Mouse (Mus musculus): ENCODE results near the gene Cep162. TPM values are rescaled to one million over a fixed set of nuclear protein-coding genes. Genes with fewer than 3 reads are reported as not detected.

Gene Cep162
- total and polyA plus RNA-seq, 2 experiments, result 0.29 to 1.9 TPM

GRCm38 (mm10) chr9:87144106-87144505 is 111.2 kb downstream of the Cep162 start, which contains the start of gene Mrap2:
TSS of gene Mrap2 (plus strand) at chr9:87144306.
- DNase-seq (ENCODE audit: extremely low read depth, low read depth, low spot score), result no peak
- no peak within 1 kb of the TSS for H3K4me3 ChIP-seq (ENCODE audit: insufficient read depth, low read depth, low read length)
- H3K36me3 ChIP-seq (ENCODE audit: control insufficient read depth, insufficient read depth, low read length), result no peaks in the 10 kb centered on the region
- H3K79me2 ChIP-seq (ENCODE audit: control insufficient read depth, insufficient read depth, low read length), result no peaks in the 10 kb centered on the region
- no peak within 1 kb of the TSS for H3K27ac ChIP-seq (replicated peaks; ENCODE audit: insufficient read depth, low read depth, low read length)
- peaks cover 11% of the 10 kb centered on the region; the same call in 1 of the 2 replicates for H3K27me3 ChIP-seq (ENCODE audit: control insufficient read depth, insufficient read depth, low read length)
- WGBS, result 2% methylated on average over 29 of the region's 29 CpGs
- TF ChIP-seq CTCF (IDR thresholded peaks at IDR 0.05; ENCODE audit: low read depth, low read length) (no peak), POLR2A (IDR thresholded peaks at IDR 0.05; ENCODE audit: extremely low read depth, insufficient read depth, low read length) (no peak)
- H3K9ac ChIP-seq (ENCODE audit: low read depth, low read length), result no peak within 1 kb of the TSS
- no peaks in the 10 kb centered on the region for H3K4me1 ChIP-seq (ENCODE audit: control insufficient read depth, insufficient read depth, low read length)

DNA sequence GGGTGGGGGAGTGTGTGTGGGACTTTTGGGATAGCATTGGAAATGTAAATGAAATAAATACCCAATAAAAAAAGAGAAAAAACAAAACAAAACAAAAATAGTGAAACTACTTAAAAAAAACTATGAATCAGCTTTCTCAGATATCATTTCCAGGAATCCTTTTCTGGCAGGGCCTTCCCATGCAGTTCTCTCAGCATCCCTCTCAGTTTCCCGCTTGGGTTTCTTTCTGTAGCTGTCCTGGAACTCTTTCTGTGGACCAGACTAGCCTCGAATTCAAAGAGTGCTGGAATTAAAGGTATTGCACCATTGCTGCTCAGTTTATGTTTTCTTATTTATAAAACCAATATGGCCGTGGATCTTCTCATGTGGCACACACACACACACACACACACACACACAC is 112.3 kb downstream of the Cep162 start:
- Histone ChIP-seq H3K79me2 (ENCODE audit: control insufficient read depth, insufficient read depth, low read length) (no peaks in the 10 kb centered on the region), H3K4me3 (ENCODE audit: insufficient read depth, low read depth, low read length) (no peak overlapping the region), H3K27me3 (ENCODE audit: control insufficient read depth, insufficient read depth, low read length) (peaks cover 11% of the 10 kb centered on the region; the same call in 1 of the 2 replicates), H3K4me1 (ENCODE audit: control insufficient read depth, insufficient read depth, low read length) (no peaks in the 10 kb centered on the region), H3K36me3 (ENCODE audit: control insufficient read depth, insufficient read depth, low read length) (no peaks in the 10 kb centered on the region), H3K9ac (ENCODE audit: low read depth, low read length) (no peak overlapping the region), H3K27ac (replicated peaks; ENCODE audit: insufficient read depth, low read depth, low read length) (no peak overlapping the region)
- WGBS, result 75% methylated on average over 3 of the region's 3 CpGs
- no peak for DNase-seq (ENCODE audit: extremely low read depth, low read depth, low spot score)
- TF ChIP-seq POLR2A (IDR thresholded peaks at IDR 0.05; ENCODE audit: extremely low read depth, insufficient read depth, low read length) (no peak), CTCF (IDR thresholded peaks at IDR 0.05; ENCODE audit: low read depth, low read length) (no peak)

Other genes starting within 250 kb of the Cep162 start
- not detected in 2 replicates for gene Ripply2, start 240.0 kb downstream of the Cep162 start, total RNA-seq (2014; rRNA removed)
- not detected in 2 replicates for gene Ripply2, start 240.0 kb downstream of the Cep162 start, polyA plus RNA-seq (2012; rRNA removed)
- 27.5 and 30.0 TPM in 2 replicates for gene Cyb5r4, start 233.5 kb downstream of the Cep162 start, total RNA-seq (2014; rRNA removed)
- 5.8 and 6.6 TPM in 2 replicates for gene Cyb5r4, start 233.5 kb downstream of the Cep162 start, polyA plus RNA-seq (2012; rRNA removed)
- not detected in 2 replicates for gene Mrap2, start 111.2 kb downstream of the Cep162 start, total RNA-seq (2014; rRNA removed)
- not detected in 2 replicates for gene Mrap2, start 111.2 kb downstream of the Cep162 start, polyA plus RNA-seq (2012; rRNA removed)